Mouse (Mus musculus) ES-E14 (cell line): ENCODE results near the gene Myl10. TPM values are rescaled to one million over a fixed set of nuclear protein-coding genes. Genes with fewer than 3 reads are reported as not detected.

Source experiments
- DNase-seq: peaks from one replicate; pipeline ENCODE4 v3.0.0-alpha.2; 2013; ENCODE audit warnings: low read depth, low spot score
- H3K27ac ChIP-seq: 2 replicates; pipeline ENCODE4 v1.5.1; 2012; ENCODE audit warnings: low read depth, mild to moderate bottlenecking, low read length, moderate library complexity, mixed read lengths; ENCODE audit not compliant: poor library complexity, insufficient read depth, severe bottlenecking
- H3K36me3 ChIP-seq: 2 replicates; pipeline ENCODE4 v1.6.1; 2012; ENCODE audit warnings: mild to moderate bottlenecking, low read length, moderate library complexity, mixed read lengths; ENCODE audit not compliant: control insufficient read depth, poor library complexity, insufficient read depth, severe bottlenecking
- H3K4me1 ChIP-seq, 2 experiments: fragments of 150-350 bp in 1 of 2; sonication (generic) in 1 of 2; 2 replicates each; pipeline ENCODE4 v1.6.1; 2012; ENCODE audit warnings: low read length in 2 of 2, mild to moderate bottlenecking in 1 of 2, mixed read lengths in 1 of 2; ENCODE audit not compliant: control insufficient read depth in 2 of 2, insufficient read depth in 2 of 2, poor library complexity in 1 of 2
- H3K4me3 ChIP-seq, 2 experiments: fragments of 150-350 bp in 1 of 2; sonication (generic) in 1 of 2; 2 replicates each; pipeline ENCODE4 v1.5.1; 2012; ENCODE audit warnings: low read length in 2 of 2, low read depth in 1 of 2, mild to moderate bottlenecking in 1 of 2, mixed read lengths in 1 of 2; ENCODE audit not compliant: insufficient read depth in 1 of 2, poor library complexity in 1 of 2, severe bottlenecking in 1 of 2
- H3K9ac ChIP-seq: 2 replicates; pipeline ENCODE4 v1.6.1; 2012; ENCODE audit warnings: low read depth, mild to moderate bottlenecking, low read length, mixed read lengths; ENCODE audit not compliant: poor library complexity, insufficient read depth, severe bottlenecking
- H3K9me3 ChIP-seq: fragments of 150-350 bp; sonication (generic); 2 replicates; pipeline ENCODE4 v1.6.1; 2012; ENCODE audit warnings: low read depth, mild to moderate bottlenecking, low read length; ENCODE audit not compliant: control insufficient read depth, insufficient read depth
- CHD2 ChIP-seq: IDR thresholded peaks from 2 replicates; pipeline ENCODE4 v1.6.1; 2014; ENCODE audit warnings: mild to moderate bottlenecking, low read depth, low read length, inconsistent platforms
- HCFC1 ChIP-seq: IDR thresholded peaks from 2 replicates; pipeline ENCODE4 v1.6.1; 2012; ENCODE audit warnings: low read length, inconsistent platforms, borderline replicate concordance; ENCODE audit not compliant: insufficient read depth
- MAFK ChIP-seq: IDR thresholded peaks from 2 replicates; pipeline ENCODE4 v1.6.1; 2014; ENCODE audit warnings: mild to moderate bottlenecking, low read depth, low read length, inconsistent platforms; ENCODE audit not compliant: insufficient read depth
- ZC3H11A ChIP-seq: IDR thresholded peaks from 2 replicates; pipeline ENCODE4 v1.6.1; 2012; ENCODE audit warnings: low read depth, mild to moderate bottlenecking, inconsistent platforms, low read length, borderline replicate concordance
- ZNF384 ChIP-seq: IDR thresholded peaks from 2 replicates; pipeline ENCODE4 v1.6.1; 2012; ENCODE audit warnings: low read depth, low read length, inconsistent platforms
- in situ Hi-C, 2 experiments: fragments of 600-800 bp; cut with MboI; formaldehyde crosslinking; loops; one replicate each; pipeline ENCODE4 v1.15.1; 2025; ENCODE audit warnings: low sequenced_read_pairs in 2 of 2, inconsistent platforms in 1 of 2; ENCODE audit not compliant: unreplicated experiment in 2 of 2
- total RNA-seq: library from RNA; depleted of rRNA; stranded (reverse); fragments of 300-350 nt; gene quantifications from 2 replicates; pipeline ENCODE4 v1.2.3, GENCODE M21; 2012

Myl10 gene
- total RNA-seq, 1 experiment = not detected

DNA sequence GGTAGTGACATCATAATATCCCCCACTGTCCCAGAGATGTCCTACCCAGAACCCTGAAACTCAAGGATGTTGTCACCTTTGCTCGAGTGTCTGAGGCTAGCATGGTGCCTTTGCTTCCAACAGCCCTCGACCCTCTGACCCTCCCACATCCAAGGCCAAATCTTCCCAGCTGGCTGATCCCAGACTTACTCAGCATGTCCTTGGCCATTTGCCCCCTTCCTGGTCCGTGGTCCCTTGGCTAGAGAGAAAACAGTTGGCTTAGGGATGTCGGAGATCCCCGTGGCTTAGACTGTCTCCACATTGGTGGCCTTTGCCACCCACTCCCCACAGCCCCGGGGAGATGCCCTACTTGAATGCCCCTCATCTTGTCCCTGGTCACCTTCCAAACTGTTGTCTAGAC lies 4.1 kb upstream of the Myl10 start:
- Histone ChIP-seq H3K9ac (no peak overlapping the region), H3K4me1 (no peaks in the 10 kb centered on the region), H3K4me3 (no peak overlapping the region), H3K9me3 (no peaks in the 10 kb centered on the region), H3K27ac (no peak overlapping the region), H3K36me3 (no peaks in the 10 kb centered on the region)
- TF ChIP-seq ZC3H11A (no peak), CHD2 (no peak), ZNF384 (no peak), MAFK (no peak), HCFC1 (no peak)
- in situ Hi-C loops = no loop called here
- no peak for DNase-seq

DNA sequence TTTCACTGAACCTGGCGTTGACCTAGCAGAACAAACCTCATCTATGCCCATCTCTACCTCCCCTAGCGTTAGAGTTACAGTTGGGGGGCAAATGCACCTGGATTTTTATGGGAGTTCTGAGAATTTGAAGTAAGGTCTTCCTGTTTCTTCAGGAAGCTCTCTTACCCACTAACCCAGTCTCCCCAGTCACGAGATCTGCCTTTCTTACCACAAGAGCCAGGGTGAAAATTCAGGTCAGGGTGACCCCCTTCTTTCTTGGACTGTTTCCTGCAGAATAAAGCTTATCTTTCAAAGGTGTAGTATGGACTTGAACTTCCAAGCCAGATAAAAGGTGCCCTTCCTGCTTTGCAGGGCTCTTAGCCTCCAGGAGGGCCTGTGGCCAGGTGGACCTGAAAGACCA lies 1.8 kb upstream of the Myl10 start:
- Histone ChIP-seq H3K4me1 (no peaks in the 10 kb centered on the region), H3K27ac (no peak overlapping the region), H3K36me3 (no peaks in the 10 kb centered on the region), H3K9ac (no peak overlapping the region), H3K4me3 (no peak overlapping the region), H3K9me3 (no peaks in the 10 kb centered on the region)
- no peak for TF ChIP-seq MAFK
- TF ChIP-seq HCFC1 = no peak
- TF ChIP-seq ZNF384 = no peak
- TF ChIP-seq CHD2 = no peak
- no peak for TF ChIP-seq ZC3H11A
- DNase-seq = no peak
- in situ Hi-C loops = no loop called here

- no peak for DNase-seq
- no peak overlapping the region for H3K4me3 ChIP-seq
- in situ Hi-C loops = no loop called here
- no peaks in the 10 kb centered on the region for H3K36me3 ChIP-seq
- no peak overlapping the region for H3K27ac ChIP-seq
- H3K9ac ChIP-seq = no peak overlapping the region
- TF ChIP-seq CHD2 (no peak), MAFK (no peak), ZC3H11A (no peak), ZNF384 (no peak), HCFC1 (no peak)
- no peaks in the 10 kb centered on the region for H3K4me1 ChIP-seq
- no peaks in the 10 kb centered on the region for H3K9me3 ChIP-seq
Measured at GRCm38 (mm10) chr5:136693418-136693817, 472 bp downstream of the Myl10 start.

DNA sequence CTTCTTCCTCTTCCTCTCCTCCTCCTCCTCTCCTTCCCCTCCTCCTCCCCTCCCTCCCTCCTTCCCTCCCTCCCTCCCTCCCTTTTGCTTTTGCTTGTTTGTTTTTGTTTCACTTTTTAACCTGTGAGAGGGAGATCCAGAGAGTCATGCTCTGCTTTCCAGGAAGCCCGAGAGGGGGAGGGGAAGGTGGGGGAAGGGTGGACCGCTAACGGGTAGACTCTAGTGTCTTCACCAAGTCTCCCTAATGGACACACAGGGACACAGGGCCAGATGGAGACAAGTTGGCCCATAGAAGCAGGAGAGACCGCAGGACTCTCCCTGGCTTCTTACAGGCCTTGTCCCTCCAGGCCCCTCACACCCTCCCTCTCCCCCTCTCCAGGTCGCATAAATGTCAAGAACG lies 2.0 kb downstream of the Myl10 start:
- Histone ChIP-seq H3K4me3 (no peak overlapping the region), H3K9me3 (no peaks in the 10 kb centered on the region), H3K9ac (no peak overlapping the region), H3K27ac (no peak overlapping the region), H3K36me3 (no peaks in the 10 kb centered on the region), H3K4me1 (no peaks in the 10 kb centered on the region)
- in situ Hi-C loops = no loop called here
- DNase-seq = no peak
- TF ChIP-seq CHD2 (no peak), ZC3H11A (no peak), MAFK (no peak), ZNF384 (no peak), HCFC1 (no peak)

GRCm38 (mm10) chr5:136696516-136696915 lies 3.6 kb downstream of the Myl10 start:
- Histone ChIP-seq H3K4me1 (no peaks in the 10 kb centered on the region), H3K9me3 (no peaks in the 10 kb centered on the region), H3K4me3 (no peak overlapping the region), H3K9ac (no peak overlapping the region), H3K36me3 (no peaks in the 10 kb centered on the region), H3K27ac (no peak overlapping the region)
- TF ChIP-seq ZC3H11A (no peak), HCFC1 (no peak), CHD2 (no peak), ZNF384 (no peak), MAFK (no peak)
- DNase-seq = no peak
- in situ Hi-C loops = no loop called here
